Mouse (Mus musculus) thymus, postnatal 36 days (tissue): ENCODE results near the gene Tdrd5.
"Not testable (repeated sequence)": the region's sequence is repeated elsewhere in the genome, so short reads cannot be mapped to it uniquely, and the experiment has no call there.

ENCODE experiments used
- DNase-seq, 2 experiments: peaks; one replicate each; pipeline ENCODE4 v3.0.0; 2022; ENCODE audit warnings: mixed read lengths in 2 of 2

The Tdrd5 gene

GRCm38 (mm10) chr1:156251096-156251495 lies 52.4 kb downstream of the Tdrd5 start:
- not testable (repeated sequence) for DNase-seq

GRCm38 (mm10) chr1:156247893-156248292 lies 55.6 kb downstream of the Tdrd5 start:
- no peak for DNase-seq

- peak; percentile 60 to 62 for DNase-seq
These were observed 61.6 kb downstream of the Tdrd5 start for GRCm38 (mm10) chr1:156241713-156242348.

- DNase-seq = peak; percentile 59 to 60
These were observed 62.4 kb downstream of the Tdrd5 start for GRCm38 (mm10) chr1:156241035-156241434.

- DNase-seq = no peak
These were observed 72.3 kb downstream of the Tdrd5 start for GRCm38 (mm10) chr1:156231122-156231521.

- no peak for DNase-seq
These were observed 73.0 kb downstream of the Tdrd5 start for GRCm38 (mm10) chr1:156230339-156231089.

- peak; percentile 71 to 75 for DNase-seq
These were observed 74.0 kb downstream of the Tdrd5 start for GRCm38 (mm10) chr1:156229448-156229847.

GRCm38 (mm10) chr1:156228728-156229127 lies 74.7 kb downstream of the Tdrd5 start:
- DNase-seq = no peak

GRCm38 (mm10) chr1:156226903-156227302 lies 76.6 kb downstream of the Tdrd5 start:
- no peak for DNase-seq

- DNase-seq = no peak
These were observed 81.1 kb downstream of the Tdrd5 start for GRCm38 (mm10) chr1:156222205-156223000.

GRCm38 (mm10) chr1:156221327-156221726 lies 82.1 kb downstream of the Tdrd5 start:
- DNase-seq = no peak

GRCm38 (mm10) chr1:156218573-156218972 lies 84.9 kb downstream of the Tdrd5 start:
- no peak for DNase-seq

GRCm38 (mm10) chr1:156217941-156218340 lies 85.5 kb downstream of the Tdrd5 start:
- no peak for DNase-seq

- peak; percentile 34 to 58 for DNase-seq
These were observed 86.1 kb downstream of the Tdrd5 start for GRCm38 (mm10) chr1:156217393-156217792.

GRCm38 (mm10) chr1:156216249-156216648 lies 87.2 kb downstream of the Tdrd5 start:
- DNase-seq = no peak

GRCm38 (mm10) chr1:156214651-156215050 lies 88.8 kb downstream of the Tdrd5 start:
- DNase-seq = no peak

- no peak for DNase-seq
These were observed 90.5 kb downstream of the Tdrd5 start for GRCm38 (mm10) chr1:156212923-156213322.

GRCm38 (mm10) chr1:156211809-156212317 lies 91.6 kb downstream of the Tdrd5 start:
- DNase-seq = no peak
